Mouse (Mus musculus) heart, postnatal 0 days (tissue): Measurements from ENCODE around the gene Emd.

Source experiments
- CTCF ChIP-seq: IDR thresholded peaks from 2 replicates; pipeline ENCODE4 v1.5.1; 2016; ENCODE audit warnings: antibody characterized with exemption, control low read depth, low read depth
- EP300 ChIP-seq: IDR thresholded peaks from 2 replicates; pipeline ENCODE4 v1.6.1; 2016; ENCODE audit warnings: antibody characterized with exemption, low read depth

- TF ChIP-seq CTCF, result no peak
- TF ChIP-seq EP300, result no peak
These were observed 10.7 kb upstream of the Emd start for GRCm38 (mm10) chrX:74243807-74244206.
